Mouse (Mus musculus): ENCODE measurements around the gene Rasl10a. TPM values are rescaled to one million over a fixed set of nuclear protein-coding genes. Genes with fewer than 3 reads are reported as not detected.

Gene Rasl10a
- 2.3 and 2.9 TPM in 2 replicates for polyA plus RNA-seq (2012; rRNA removed)

- DNase-seq = no peak
- H3K4me1 ChIP-seq (ENCODE audit: control insufficient read depth, insufficient read depth, low read length) = peaks cover 20% of the 10 kb centered on the region
- no peaks in the 10 kb centered on the region; the same call in 1 of the 2 replicates for H3K27me3 ChIP-seq (ENCODE audit: control insufficient read depth, insufficient read depth, low read length)
- no peak for TF ChIP-seq POLR2A (IDR thresholded peaks at IDR 0.05; ENCODE audit: borderline replicate concordance, insufficient read depth, low read length)
- WGBS = 4% methylated on average over 77 of the region's 77 CpGs
- no peak within 1 kb of the TSS for H3K27ac ChIP-seq (ENCODE audit: insufficient read depth, low read length)
- H3K4me3 ChIP-seq (replicated peaks; ENCODE audit: insufficient read depth, low read depth, low read length) = peak within 1 kb of the TSS; percentile 19
Observed at GRCm38 (mm10) chr11:5057856-5058641, at the start of gene Rasl10a. TSS of gene Rasl10a (plus strand) at chr11:5058128.

GRCm38 (mm10) chr11:5008867-5009266 lies 49.1 kb upstream of the Rasl10a start:
- TF ChIP-seq POLR2A (IDR thresholded peaks at IDR 0.05; ENCODE audit: borderline replicate concordance, insufficient read depth, low read length) = no peak
- no peak for TF ChIP-seq CTCF (IDR thresholded peaks at IDR 0.05; ENCODE audit: borderline replicate concordance, insufficient read depth, low read depth, low read length)
- Histone ChIP-seq H3K4me3 (replicated peaks; ENCODE audit: insufficient read depth, low read depth, low read length) (no peak overlapping the region), H3K27ac (ENCODE audit: insufficient read depth, low read length) (no peak overlapping the region), H3K27me3 (ENCODE audit: control insufficient read depth, insufficient read depth, low read length) (no peaks in the 10 kb centered on the region), H3K4me1 (ENCODE audit: control insufficient read depth, insufficient read depth, low read length) (no peaks in the 10 kb centered on the region)
- DNase-seq = no peak
- 91% methylated on average over 3 of the region's 3 CpGs for WGBS

GRCm38 (mm10) chr11:5009354-5010074 lies 48.4 kb upstream of the Rasl10a start:
- 86% methylated on average over 3 of the region's 3 CpGs for WGBS
- Histone ChIP-seq H3K4me1 (ENCODE audit: control insufficient read depth, insufficient read depth, low read length) (no peaks in the 10 kb centered on the region), H3K27me3 (ENCODE audit: control insufficient read depth, insufficient read depth, low read length) (no peaks in the 10 kb centered on the region), H3K4me3 (replicated peaks; ENCODE audit: insufficient read depth, low read depth, low read length) (no peak overlapping the region), H3K27ac (ENCODE audit: insufficient read depth, low read length) (no peak overlapping the region)
- TF ChIP-seq POLR2A (IDR thresholded peaks at IDR 0.05; ENCODE audit: borderline replicate concordance, insufficient read depth, low read length) (no peak), CTCF (IDR thresholded peaks at IDR 0.05; ENCODE audit: borderline replicate concordance, insufficient read depth, low read depth, low read length) (no peak)
- no peak for DNase-seq

- TF ChIP-seq POLR2A (IDR thresholded peaks at IDR 0.05; ENCODE audit: borderline replicate concordance, insufficient read depth, low read length) (no peak), CTCF (IDR thresholded peaks at IDR 0.05; ENCODE audit: borderline replicate concordance, insufficient read depth, low read depth, low read length) (no peak)
- H3K27ac ChIP-seq (ENCODE audit: insufficient read depth, low read length) = no peak overlapping the region
- no peaks in the 10 kb centered on the region for H3K27me3 ChIP-seq (ENCODE audit: control insufficient read depth, insufficient read depth, low read length)
- no peak for DNase-seq
- H3K4me3 ChIP-seq (replicated peaks; ENCODE audit: insufficient read depth, low read depth, low read length) = no peak overlapping the region
- no peaks in the 10 kb centered on the region for H3K4me1 ChIP-seq (ENCODE audit: control insufficient read depth, insufficient read depth, low read length)
- WGBS = 81% methylated on average over 1 of the region's 1 CpGs
Observed at GRCm38 (mm10) chr11:5010205-5010604, 47.7 kb upstream of the Rasl10a start.

GRCm38 (mm10) chr11:5011480-5011879 lies 46.4 kb upstream of the Rasl10a start:
- Histone ChIP-seq H3K27me3 (ENCODE audit: control insufficient read depth, insufficient read depth, low read length) (no peaks in the 10 kb centered on the region), H3K4me1 (ENCODE audit: control insufficient read depth, insufficient read depth, low read length) (peaks cover 6% of the 10 kb centered on the region), H3K27ac (ENCODE audit: insufficient read depth, low read length) (no peak overlapping the region), H3K4me3 (replicated peaks; ENCODE audit: insufficient read depth, low read depth, low read length) (no peak overlapping the region)
- TF ChIP-seq CTCF (IDR thresholded peaks at IDR 0.05; ENCODE audit: borderline replicate concordance, insufficient read depth, low read depth, low read length) (no peak), POLR2A (IDR thresholded peaks at IDR 0.05; ENCODE audit: borderline replicate concordance, insufficient read depth, low read length) (no peak)
- 83% methylated on average over 1 of the region's 1 CpGs for WGBS
- no peak for DNase-seq

GRCm38 (mm10) chr11:5012213-5012715 lies 45.7 kb upstream of the Rasl10a start:
- DNase-seq = no peak
- peaks cover 13% of the 10 kb centered on the region for H3K4me1 ChIP-seq (ENCODE audit: control insufficient read depth, insufficient read depth, low read length)
- no peak overlapping the region for H3K27ac ChIP-seq (ENCODE audit: insufficient read depth, low read length)
- TF ChIP-seq CTCF (IDR thresholded peaks at IDR 0.05; ENCODE audit: borderline replicate concordance, insufficient read depth, low read depth, low read length) (no peak), POLR2A (IDR thresholded peaks at IDR 0.05; ENCODE audit: borderline replicate concordance, insufficient read depth, low read length) (no peak)
- no peaks in the 10 kb centered on the region for H3K27me3 ChIP-seq (ENCODE audit: control insufficient read depth, insufficient read depth, low read length)
- whole genome bisulfite sequencing = 87% methylated on average over 5 of the region's 5 CpGs
- H3K4me3 ChIP-seq (replicated peaks; ENCODE audit: insufficient read depth, low read depth, low read length) = no peak overlapping the region

GRCm38 (mm10) chr11:5015720-5016119 lies 42.2 kb upstream of the Rasl10a start:
- TF ChIP-seq CTCF (IDR thresholded peaks at IDR 0.05; ENCODE audit: borderline replicate concordance, insufficient read depth, low read depth, low read length) = peak; percentile 93
- TF ChIP-seq POLR2A (IDR thresholded peaks at IDR 0.05; ENCODE audit: borderline replicate concordance, insufficient read depth, low read length) = no peak
- peaks cover 13% of the 10 kb centered on the region for H3K4me1 ChIP-seq (ENCODE audit: control insufficient read depth, insufficient read depth, low read length)
- no peak overlapping the region for H3K27ac ChIP-seq (ENCODE audit: insufficient read depth, low read length)
- H3K4me3 ChIP-seq (replicated peaks; ENCODE audit: insufficient read depth, low read depth, low read length) = no peak overlapping the region
- no peaks in the 10 kb centered on the region for H3K27me3 ChIP-seq (ENCODE audit: control insufficient read depth, insufficient read depth, low read length)
- DNase-seq = peak; percentile 92 to 96
- 22% methylated on average over 2 of the region's 2 CpGs for WGBS
